Mouse (Mus musculus) cortical plate, adult 2 months (tissue): ENCODE measurements around the gene Ghsr.

ENCODE experiments used
- CTCF ChIP-seq: fragments of 200-500 bp; IDR thresholded peaks from 2 replicates; pipeline ENCODE4 v1.5.1; 2011; ENCODE audit warnings: mild to moderate bottlenecking, control low read depth, low read length; ENCODE audit not compliant: insufficient read depth; ENCODE audit errors: extremely low read depth
- POLR2A ChIP-seq: fragments of 200-500 bp; IDR thresholded peaks from 2 replicates; pipeline ENCODE4 v1.6.1; 2011; ENCODE audit warnings: mild to moderate bottlenecking, low read length, control low read depth; ENCODE audit not compliant: insufficient read depth; ENCODE audit errors: extremely low read depth

DNA sequence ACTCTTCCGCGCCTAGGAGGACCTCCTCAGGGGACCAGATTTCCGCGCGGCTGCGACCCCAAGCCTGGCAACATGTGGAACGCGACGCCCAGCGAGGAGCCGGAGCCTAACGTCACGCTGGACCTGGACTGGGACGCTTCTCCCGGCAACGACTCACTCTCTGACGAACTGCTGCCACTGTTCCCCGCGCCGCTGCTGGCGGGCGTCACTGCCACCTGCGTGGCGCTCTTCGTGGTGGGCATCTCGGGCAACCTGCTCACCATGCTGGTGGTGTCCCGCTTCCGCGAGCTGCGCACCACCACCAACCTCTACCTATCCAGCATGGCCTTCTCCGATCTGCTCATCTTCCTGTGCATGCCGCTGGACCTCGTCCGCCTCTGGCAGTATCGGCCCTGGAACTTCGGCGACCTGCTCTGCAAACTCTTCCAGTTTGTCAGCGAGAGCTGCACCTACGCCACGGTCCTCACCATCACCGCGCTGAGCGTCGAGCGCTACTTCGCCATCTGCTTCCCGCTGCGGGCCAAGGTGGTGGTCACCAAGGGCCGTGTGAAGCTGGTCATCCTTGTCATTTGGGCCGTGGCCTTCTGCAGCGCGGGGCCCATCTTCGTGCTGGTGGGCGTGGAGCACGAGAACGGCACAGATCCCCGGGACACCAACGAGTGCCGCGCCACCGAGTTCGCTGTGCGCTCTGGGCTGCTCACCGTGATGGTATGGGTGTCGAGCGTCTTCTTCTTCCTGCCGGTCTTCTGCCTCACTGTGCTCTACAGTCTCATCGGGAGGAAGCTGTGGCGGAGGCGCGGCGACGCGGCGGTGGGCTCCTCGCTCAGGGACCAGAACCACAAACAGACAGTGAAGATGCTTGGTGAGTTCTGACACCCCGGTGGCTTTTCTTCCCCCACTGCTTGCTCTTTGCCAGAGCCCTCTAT, 837 bp downstream of the Ghsr start:
- no peak for TF ChIP-seq POLR2A
- no peak for TF ChIP-seq CTCF
